Mouse (Mus musculus) embryonic stem cell, embryonic (primary cell): ENCODE measurements around the gene Trim41.

Experiments
- CTCF ChIA-PET, 4 experiments: fragments of 300-600 bp in 2 of 4; fragments of 350-600 bp in 2 of 4; sonication (Branson Sonifier 250); formaldehyde crosslinking; loops; one replicate each; lab custom pipeline; 2022; ENCODE audit warnings: inconsistent platforms in 2 of 4; lab: Charles Lee
- POLR2A ChIA-PET, 4 experiments: fragments of 300-600 bp in 2 of 4; fragments of 350-600 bp in 2 of 4; sonication (Branson Sonifier 250); formaldehyde crosslinking; loops; one replicate each; lab custom pipeline; 2022; ENCODE audit warnings: antibody characterized with exemption in 4 of 4, inconsistent platforms in 1 of 4; lab: Charles Lee

The Trim41 gene

DNA sequence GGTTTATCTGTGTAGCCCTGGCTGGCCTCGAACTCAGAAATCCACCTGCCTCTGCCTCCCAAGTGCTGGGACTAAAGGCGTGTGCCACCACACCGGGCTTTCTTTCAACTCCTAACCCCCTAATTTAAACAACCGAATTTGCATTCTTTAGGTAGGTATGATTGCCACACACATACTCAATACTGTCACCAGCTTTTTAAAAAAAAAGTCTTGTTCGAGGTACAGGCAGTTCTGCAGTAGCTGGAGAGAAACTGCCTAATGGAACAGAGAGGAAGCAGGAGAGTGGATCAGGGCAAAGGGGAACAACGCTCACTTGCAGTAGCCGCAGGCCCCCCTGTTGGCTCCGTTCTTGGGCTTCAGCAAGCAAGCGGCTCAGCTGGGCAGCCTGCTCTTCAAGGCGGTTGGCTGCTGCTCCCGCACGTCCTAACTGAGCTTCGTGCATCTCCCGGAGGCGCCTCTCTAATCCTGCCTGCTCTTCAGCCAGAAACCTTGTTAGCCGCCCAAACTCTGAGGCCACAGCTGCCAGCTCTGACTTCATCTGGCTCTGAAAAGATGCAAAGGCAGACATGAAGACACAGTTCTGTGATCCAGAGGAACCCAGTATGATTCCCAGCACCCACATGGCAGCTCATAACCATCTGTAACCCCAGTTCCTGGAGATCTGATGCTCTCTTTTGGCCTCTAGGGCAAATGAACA is 8.3 kb downstream of the Trim41 start:
- ChIA-PET CTCF (interaction anchor here in 3 of 4 experiments (1.1 to 4.2 kb wide), 3 partner anchors 26 to 50 kb away, joined by 3 to 21 read pairs (median 3); no protein-coding TSS in a partner anchor), POLR2A (interaction anchor here (0.7 to 34.4 kb wide), 22 partner anchors 1 to 438 kb away, joined by 3 to 1017 read pairs (median 15); partner anchors contain the start of genes Rack1 (in 4 of the 4), Trim41 (in 3 of the 4), Gm12184 (in 2 of the 4) and Trim7 (in 1 of the 4))

GRCm38 (mm10) chr11:48808304-48808646 is 8.9 kb downstream of the Trim41 start:
- CTCF ChIA-PET = interaction anchor here in 3 of 4 experiments (0.6 to 4.2 kb wide), 4 partner anchors 18 to 51 kb away, joined by 3 to 21 read pairs (median 6); no protein-coding TSS in a partner anchor
- POLR2A ChIA-PET = interaction anchor here (0.6 to 34.4 kb wide), 25 partner anchors 1 to 439 kb away, joined by 3 to 1017 read pairs (median 15); partner anchors contain the start of genes Rack1 (in 4 of the 4), Trim41 (in 4 of the 4), Gm12184 (in 2 of the 4) and Trim7 (in 1 of the 4)

DNA sequence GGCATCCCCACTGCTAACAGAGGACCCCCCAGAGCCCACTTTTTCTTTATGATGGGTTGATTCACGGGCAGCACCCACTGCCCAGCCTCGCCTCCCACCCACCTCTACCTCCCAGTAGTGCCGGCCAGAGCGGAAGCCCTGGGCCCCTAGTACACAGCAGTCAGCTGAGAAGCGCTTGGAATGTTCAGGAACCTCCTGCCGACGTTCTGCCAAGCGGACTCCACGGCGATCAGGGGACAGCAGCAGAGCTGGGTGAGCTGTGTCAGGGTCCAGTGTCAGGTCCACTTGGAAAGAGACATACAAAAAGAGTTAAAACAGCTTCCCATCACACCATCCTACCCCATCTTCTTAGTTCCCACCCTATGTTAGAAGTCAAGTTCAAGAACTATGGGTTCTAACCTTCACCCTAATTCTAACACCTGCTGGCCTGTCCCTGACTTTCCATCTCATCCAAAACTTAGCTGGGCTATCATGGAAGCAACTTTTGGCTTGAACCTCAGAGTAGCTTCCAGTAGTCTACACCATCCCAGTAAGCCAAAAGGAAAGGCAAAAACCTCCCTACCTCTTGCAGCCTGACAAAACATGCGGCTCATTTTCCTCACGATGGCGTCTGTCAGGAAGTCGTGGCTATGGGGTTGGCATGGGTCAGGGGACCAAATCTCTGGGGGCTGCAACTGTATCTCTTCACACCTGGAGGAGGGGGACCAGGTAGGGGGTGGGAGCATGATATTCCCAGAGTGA is 9.4 kb downstream of the Trim41 start:
- ChIA-PET CTCF (interaction anchor here in 3 of 4 experiments (0.5 to 4.2 kb wide), 8 partner anchors 18 to 463 kb away, joined by 3 to 21 read pairs (median 4); no protein-coding TSS in a partner anchor), POLR2A (interaction anchor here (0.6 to 34.4 kb wide), 38 partner anchors 0 to 440 kb away, joined by 3 to 1017 read pairs (median 8); partner anchors contain the start of genes Trim41 (in 4 of the 4), Gm12184 (in 2 of the 4), Rack1 (in 2 of the 4) and Trim7 (in 1 of the 4))

DNA sequence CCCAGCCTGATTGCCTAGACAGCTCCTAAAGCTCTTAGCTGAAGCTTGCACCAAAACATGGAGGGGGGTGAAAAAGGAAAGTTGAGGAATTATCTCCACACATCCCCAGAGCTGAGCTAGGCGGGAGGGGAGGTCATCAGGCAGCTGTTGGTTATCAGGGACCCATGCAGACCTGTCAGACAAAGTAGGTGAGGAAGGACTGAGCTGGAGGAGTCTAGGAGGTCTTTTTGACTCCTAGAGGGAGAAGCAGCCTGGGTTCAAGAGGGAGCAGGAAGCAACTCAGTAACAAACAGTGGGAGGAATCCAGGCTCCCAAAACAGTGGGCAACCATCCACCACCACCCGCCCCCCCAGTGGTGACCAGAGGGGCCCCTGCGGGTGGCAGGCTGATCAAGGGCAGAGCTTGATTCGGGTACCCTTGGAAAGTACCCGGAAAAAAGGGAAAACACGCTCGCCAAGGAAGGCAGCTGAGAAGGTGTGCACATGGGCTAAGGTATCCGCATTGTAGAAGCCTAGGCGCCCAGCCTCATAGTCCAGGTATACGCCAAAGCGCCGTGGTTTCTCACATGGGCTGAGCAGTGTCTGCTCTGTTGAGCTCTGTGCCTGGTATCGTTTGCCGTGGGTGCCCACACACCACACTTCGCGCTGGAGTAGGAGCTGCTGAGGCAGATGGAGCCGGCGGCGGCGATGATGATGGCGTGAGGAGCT is 10.1 kb downstream of the Trim41 start:
- ChIA-PET POLR2A (interaction anchor here (0.7 to 34.4 kb wide), 41 partner anchors 0 to 440 kb away, joined by 3 to 1017 read pairs (median 8); partner anchors contain the start of genes Trim41 (in 4 of the 4), Gm12184 (in 2 of the 4), Rack1 (in 2 of the 4) and Trim7 (in 1 of the 4)), CTCF (interaction anchor here (0.5 to 4.2 kb wide), 8 partner anchors 17 to 464 kb away, joined by 3 to 21 read pairs (median 4); no protein-coding TSS in a partner anchor)

DNA sequence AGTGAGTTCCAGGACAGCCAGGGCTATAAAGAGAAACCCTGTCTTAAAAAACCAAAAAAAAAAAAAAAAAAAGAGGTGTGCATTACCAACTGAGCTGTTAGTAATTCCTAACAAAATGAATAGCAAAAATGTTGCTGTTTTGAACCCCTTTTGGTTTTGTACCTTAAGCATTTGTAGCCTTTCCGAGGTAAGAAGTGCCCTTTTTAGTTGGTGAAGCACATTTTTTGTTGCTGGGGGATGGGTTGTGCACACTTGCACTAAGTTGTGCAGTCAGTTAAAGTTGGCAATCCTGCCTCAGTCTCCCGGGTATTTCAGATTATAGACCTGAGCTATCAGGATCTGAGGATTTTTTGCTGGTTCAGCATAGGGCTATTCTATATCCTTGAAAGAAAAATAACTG is 12.2 kb downstream of the Trim41 start:
- ChIA-PET POLR2A (interaction anchor here (0.6 to 34.4 kb wide), 15 partner anchors 2 to 338 kb away, joined by 3 to 1017 read pairs (median 63); partner anchors contain the start of genes Trim41 (in 4 of the 4), Rack1 (in 2 of the 4), Gm12184 (in 1 of the 4) and Trim7 (in 1 of the 4)), CTCF (interaction anchor here in 1 of 4 experiments (0.8 kb wide), 1 partner anchor 16 kb away, joined by 4 read pairs; no protein-coding TSS in a partner anchor)

DNA sequence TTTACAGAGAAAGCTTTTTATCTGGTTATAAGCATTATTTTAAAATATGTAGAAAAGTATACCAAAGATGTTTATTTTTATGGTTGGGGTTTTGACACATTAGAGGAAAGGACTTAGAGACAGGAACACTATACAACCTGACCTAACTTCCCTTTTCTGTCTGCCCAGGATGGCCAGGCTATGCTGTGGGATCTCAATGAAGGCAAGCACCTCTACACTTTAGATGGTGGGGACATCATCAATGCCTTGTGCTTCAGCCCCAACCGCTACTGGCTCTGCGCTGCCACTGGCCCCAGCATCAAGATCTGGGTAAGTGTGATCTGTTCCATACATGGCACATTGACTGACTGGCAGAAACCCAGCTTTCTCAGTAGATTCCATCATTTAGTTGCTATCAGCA is 13.2 kb downstream of the Trim41 start:
- ChIA-PET CTCF (interaction anchor here in 1 of 4 experiments (0.5 kb wide), 1 partner anchor 16 kb away, joined by 3 read pairs; no protein-coding TSS in a partner anchor), POLR2A (interaction anchor here in 3 of 4 experiments (0.6 to 34.4 kb wide), 12 partner anchors 3 to 50 kb away, joined by 3 to 1017 read pairs (median 288); partner anchors contain the start of genes Trim41 (in 3 of the 3), Rack1 (in 2 of the 3), Gm12184 (in 1 of the 3) and Trim7 (in 1 of the 3))

DNA sequence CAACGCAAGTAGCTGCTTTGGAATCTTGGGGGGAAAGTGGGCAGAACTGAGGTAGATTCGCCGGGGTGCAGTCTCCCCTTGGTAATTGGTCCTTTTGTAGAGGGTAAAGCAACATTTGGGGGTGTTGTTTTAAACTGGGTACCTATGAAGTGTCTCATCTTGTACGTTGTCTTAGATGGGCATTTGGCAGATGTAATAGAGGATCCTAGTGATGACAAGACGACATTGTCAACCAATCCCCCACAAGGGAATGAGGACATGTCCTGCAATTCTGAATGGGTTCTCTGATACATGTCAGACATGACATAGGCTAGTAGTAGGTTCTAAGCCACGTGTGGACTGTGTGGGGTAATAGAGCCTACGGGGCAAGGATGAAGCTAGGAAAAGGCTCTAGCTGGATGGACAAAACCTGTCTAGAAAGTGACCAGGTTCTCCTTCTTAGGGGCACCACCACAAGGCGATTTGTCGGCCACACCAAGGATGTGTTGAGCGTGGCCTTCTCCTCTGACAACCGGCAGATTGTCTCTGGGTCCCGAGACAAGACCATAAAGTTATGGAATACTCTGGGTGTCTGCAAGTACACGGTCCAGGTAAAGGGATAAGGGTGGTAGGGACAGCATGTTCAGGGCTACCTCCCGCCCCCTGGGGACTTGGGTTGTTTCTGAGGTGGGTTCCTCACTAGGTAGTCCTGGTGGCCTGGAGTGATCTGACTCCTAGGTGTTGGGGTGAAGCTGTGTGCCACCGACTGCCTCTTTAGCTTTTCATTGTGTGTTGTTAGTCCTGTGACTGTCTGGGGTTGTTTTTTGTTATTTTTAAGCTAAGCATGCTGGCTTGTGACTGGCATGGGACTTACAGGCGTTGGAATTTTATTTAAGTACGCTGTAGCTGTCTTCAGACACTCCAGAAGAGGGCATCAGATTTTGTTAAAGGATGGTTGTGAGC is 15.1 kb downstream of the Trim41 start:
- POLR2A ChIA-PET = interaction anchor here (0.6 to 34.4 kb wide), 20 partner anchors 5 to 717 kb away, joined by 3 to 1017 read pairs (median 6); partner anchors contain the start of genes Trim41 (in 3 of the 4), Gm12184 (in 1 of the 4), Rack1 (in 1 of the 4) and Trim7 (in 1 of the 4)
- CTCF ChIA-PET = interaction anchor here in 2 of 4 experiments (0.5 to 1.0 kb wide), 4 partner anchors 12 to 27 kb away, joined by 3 to 8 read pairs (median 3); no protein-coding TSS in a partner anchor

- ChIA-PET POLR2A (interaction anchor here (0.6 to 34.4 kb wide), 59 partner anchors 6 to 1375 kb away, joined by 3 to 1017 read pairs (median 5); partner anchors contain the start of genes Trim41 (in 3 of the 4), Gm12184 (in 2 of the 4), Rack1 (in 1 of the 4) and Trim7 (in 1 of the 4)), CTCF (interaction anchor here in 2 of 4 experiments (1.5 to 2.3 kb wide), 3 partner anchors 10 to 12 kb away, joined by 7 to 10 read pairs (median 10); no protein-coding TSS in a partner anchor)
These were observed 17.0 kb downstream of the Trim41 start, which contains the start of gene Rack1 for GRCm38 (mm10) chr11:48799921-48800701. Rack1 (plus strand) TSS chr11:48800332.

DNA sequence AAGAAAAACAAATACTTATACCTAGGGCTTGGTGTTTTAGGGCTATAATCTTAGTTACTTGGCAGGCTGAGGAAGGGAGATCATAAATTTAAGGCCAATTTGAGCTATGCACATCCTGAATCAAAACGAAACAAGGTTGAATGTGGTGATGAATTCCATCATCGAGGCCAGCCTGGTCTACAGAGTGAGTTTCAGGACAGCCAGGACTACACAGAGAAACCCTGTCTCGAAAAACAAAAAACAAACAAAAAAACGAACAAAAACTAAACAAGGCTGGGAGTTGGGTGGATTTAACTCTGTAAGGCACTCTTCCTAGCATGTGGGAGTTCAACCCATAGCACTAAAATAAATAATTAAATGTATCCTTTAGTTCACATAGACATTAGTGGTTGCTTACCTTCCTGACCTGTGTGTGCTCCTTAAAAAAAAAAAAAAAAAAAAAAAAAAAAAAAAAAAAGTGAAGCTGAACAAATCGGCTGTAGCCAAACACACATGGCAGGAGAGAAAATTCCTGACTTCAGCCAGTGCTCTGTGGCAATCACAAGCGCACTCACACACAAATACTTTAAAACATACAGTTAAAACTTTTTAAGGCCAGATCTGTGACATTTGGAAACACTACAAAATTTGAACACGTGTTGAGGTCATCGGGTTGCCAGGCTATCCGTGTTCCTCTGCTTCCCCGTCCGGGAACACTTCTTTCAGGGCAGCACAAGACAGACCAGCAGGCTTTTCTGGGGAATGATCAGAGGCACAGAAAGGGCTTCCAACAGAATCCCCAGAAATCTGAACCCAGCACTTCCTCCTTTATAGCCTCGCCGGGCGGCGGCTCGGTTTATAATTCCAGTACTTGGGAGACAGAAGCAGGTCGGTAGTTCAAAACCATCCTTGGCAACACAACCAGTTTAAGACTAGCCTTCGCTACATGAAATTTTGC is 17.9 kb downstream of the Trim41 start:
- POLR2A ChIA-PET = interaction anchor here (0.6 to 34.4 kb wide), 63 partner anchors 5 to 1376 kb away, joined by 3 to 1017 read pairs (median 5); partner anchors contain the start of genes Trim41 (in 3 of the 4), Gm12184 (in 2 of the 4), Rack1 (in 1 of the 4) and Trim7 (in 1 of the 4)

DNA sequence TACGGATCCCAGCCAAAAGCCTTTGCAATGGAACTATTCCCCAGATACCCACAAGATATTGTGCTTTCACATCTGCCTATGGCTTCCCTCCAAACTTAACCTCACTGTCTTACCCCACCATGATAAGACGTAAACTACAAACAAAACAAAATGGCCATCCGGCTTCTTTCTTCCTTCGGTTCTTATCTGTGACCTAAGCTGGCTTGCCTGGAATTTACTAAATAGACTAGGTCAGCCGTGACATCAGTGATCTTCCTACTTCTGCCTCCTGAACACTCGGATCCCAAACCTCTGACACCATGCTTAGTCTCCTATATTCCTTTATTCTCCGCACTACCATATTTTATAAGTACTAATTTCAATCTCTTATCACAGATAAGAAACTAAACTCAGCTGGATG is 18.8 kb downstream of the Trim41 start:
- CTCF ChIA-PET = interaction anchor here in 2 of 4 experiments (1.5 to 2.3 kb wide), 2 partner anchors 8 kb away, joined by 7 to 10 read pairs; no protein-coding TSS in a partner anchor
- POLR2A ChIA-PET = interaction anchor here (0.8 to 34.4 kb wide), 16 partner anchors 4 to 56 kb away, joined by 3 to 1017 read pairs (median 72); partner anchors contain the start of genes Trim41 (in 3 of the 4), Gm12184 (in 1 of the 4), Rack1 (in 1 of the 4) and Trim7 (in 1 of the 4)

More for the DNA sequence above, 17.9 kb downstream of the Trim41 start:
- CTCF ChIA-PET = interaction anchor here in 2 of 4 experiments (1.5 to 2.3 kb wide), 3 partner anchors 9 to 11 kb away, joined by 7 to 10 read pairs (median 10); no protein-coding TSS in a partner anchor

DNA sequence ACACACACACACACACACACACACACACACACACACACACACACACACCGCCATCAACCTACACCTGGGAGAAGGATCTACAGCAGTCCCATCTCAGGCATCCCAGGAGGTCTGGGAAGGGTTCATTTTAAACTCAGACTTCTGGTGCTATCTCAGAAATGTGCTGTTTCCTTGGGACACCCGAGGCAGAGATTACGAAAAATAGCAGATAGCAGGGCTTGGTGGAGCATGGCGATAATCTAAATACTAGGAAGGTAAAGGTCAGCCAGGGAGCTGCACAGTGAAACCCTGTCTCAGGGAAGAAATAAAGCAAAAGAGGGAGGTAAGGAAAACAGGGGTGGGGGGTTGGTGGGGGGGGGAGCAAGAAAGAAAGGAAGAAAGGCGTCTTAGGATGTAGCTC is 19.9 kb downstream of the Trim41 start:
- POLR2A ChIA-PET = interaction anchor here (0.6 to 34.4 kb wide), 15 partner anchors 3 to 1575 kb away, joined by 3 to 1017 read pairs (median 14); partner anchors contain the start of genes Trim41 (in 2 of the 4), Gm12184 (in 1 of the 4), Rack1 (in 1 of the 4) and Trim7 (in 1 of the 4)
- CTCF ChIA-PET = no interaction called here

- CTCF ChIA-PET = no interaction called here
These were observed 20.9 kb downstream of the Trim41 start for GRCm38 (mm10) chr11:48796290-48796689.

DNA sequence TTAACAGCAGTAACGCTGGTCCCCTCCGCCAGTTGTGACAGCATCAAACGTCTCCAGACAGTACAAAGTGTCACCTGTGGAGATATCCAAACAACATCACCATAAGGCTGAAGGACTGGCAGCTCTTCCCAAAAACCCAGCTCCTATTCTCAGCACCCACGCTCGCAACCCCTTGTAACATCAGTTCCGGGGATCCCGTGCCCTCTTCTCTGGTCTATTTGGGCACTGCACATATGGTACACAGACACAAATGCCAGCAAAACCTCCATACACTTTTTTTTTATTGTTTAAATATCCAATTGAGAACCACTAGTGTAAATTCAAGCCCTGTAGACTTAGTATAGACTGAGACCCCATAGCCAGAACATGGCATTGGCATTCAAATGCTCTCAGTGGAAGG is 21.9 kb downstream of the Trim41 start:
- POLR2A ChIA-PET = interaction anchor here in 3 of 4 experiments (0.6 to 34.4 kb wide), 14 partner anchors 1 to 429 kb away, joined by 3 to 1017 read pairs (median 4); partner anchors contain the start of genes Trim41 (in 2 of the 3) and Rack1 (in 1 of the 3)
- CTCF ChIA-PET = interaction anchor here in 2 of 4 experiments (0.7 to 1.6 kb wide), 7 partner anchors 15 to 306 kb away, joined by 3 to 6 read pairs (median 3); no protein-coding TSS in a partner anchor

More at GRCm38 (mm10) chr11:48796290-48796689, 20.9 kb downstream of the Trim41 start:
- POLR2A ChIA-PET = interaction anchor here in 3 of 4 experiments (0.7 to 34.4 kb wide), 8 partner anchors 2 to 1576 kb away, joined by 3 to 1017 read pairs (median 483); partner anchors contain the start of genes Trim41 (in 2 of the 3), Gm12184 (in 1 of the 3), Rack1 (in 1 of the 3) and Trim7 (in 1 of the 3)
